Mouse (Mus musculus): ENCODE results near the gene Zfp710.

- TF ChIP-seq CTCF (IDR thresholded peaks at IDR 0.05; ENCODE audit: control insufficient read depth, insufficient read depth, insufficient replicate concordance, low read depth, low read length) (no peak), POLR2A (IDR thresholded peaks at IDR 0.05; ENCODE audit: control insufficient read depth, low read depth, low read length) (no peak)
These were observed 89.4 kb downstream of the Zfp710 start for GRCm38 (mm10) chr7:80113989-80114388.
